12 mouse cellular contexts compared by ENCODE assay signal in genomic region chr16:34920868-34921267, GRCm38 (mm10).
DNase-seq lines count a peak whose midpoint lies in the region; ATAC-seq and TF ChIP-seq lines count a peak whose summit lies in the region.
"Had no signal": no experiment of that assay in that cellular context is flagged by ENCODE, and none has a peak within 500 bp of the region (broad histone marks: within the 10 kb centered on the region; RNA-seq: fewer than 3 reads in every experiment).

No protein-coding gene starts in this region.

- H3K4me1 ChIP-seq in heart, postnatal 0 days (ENCODE audit: control insufficient read depth, insufficient read depth) = peaks cover 29% of the 10 kb centered on the region
- peaks cover 41% of the 10 kb centered on the region for H3K4me1 ChIP-seq in lung, embryonic 16.5 days (replicated peaks; ENCODE audit: control insufficient read depth, insufficient read depth, low read length)
- no peaks in the 10 kb centered on the region for H3K4me1 ChIP-seq in liver, postnatal 0 days (ENCODE audit: insufficient read depth)

- intact Hi-C loops in heart, postnatal 36 days (cut with DNase I) = loop anchor here (1.0 to 2.0 kb wide), 2 partner anchors 38 to 46 kb away; no protein-coding TSS in a partner anchor

- H3K4me2 ChIP-seq in heart, postnatal 0 days (ENCODE audit: low read depth, low read length) = no peak overlapping the region
- H3K4me2 ChIP-seq in lung, embryonic 16.5 days (ENCODE audit: low read depth, low read length) = peak overlapping the region; percentile 64
- no peak overlapping the region for H3K4me2 ChIP-seq in liver, postnatal 0 days (ENCODE audit: low read depth, low read length)

- 68% methylated on average over 8 of the region's 8 CpGs for WGBS in heart, postnatal 0 days
- WGBS in lung, embryonic 16.5 days = 45% methylated on average over 8 of the region's 8 CpGs
- WGBS in liver, postnatal 0 days (ENCODE audit: insufficient replicate concordance) = 65% methylated on average over 8 of the region's 8 CpGs

- DNase-seq in heart, postnatal 0 days (ENCODE audit: low spot score) = no peak
- DNase-seq in heart, postnatal 36 days = no peak
- DNase-seq in lung, postnatal 4 days = no peak
- DNase-seq in gonadal fat pad, adult 2 months (ENCODE audit: low read depth) = peak; percentile 28
- no peak for DNase-seq in liver, postnatal 0 days
- DNase-seq in urinary bladder, postnatal 10 days (ENCODE audit: low spot score) = no peak
- no peak for DNase-seq in spleen, adult 18-20 months
- DNase-seq: cerebellum, adult 11 months had no signal

- H3K4me3 ChIP-seq in heart, postnatal 0 days (ENCODE audit: low read depth, low read length) = no peak overlapping the region
- H3K4me3 ChIP-seq in lung, embryonic 16.5 days (ENCODE audit: low read length) = peak overlapping the region; percentile 16; the same call in 1 of the 2 replicates
- H3K4me3 ChIP-seq in liver, postnatal 0 days (ENCODE audit: low read depth, low read length) = no peak overlapping the region
- H3K4me3 ChIP-seq: erythroblast, embryonic 14.5 days had no signal

- no peak for ATAC-seq in heart, postnatal 0 days (ENCODE audit: insufficient read depth, low read depth)
- peak; percentile 2; the same call in 1 of the 2 replicates for ATAC-seq in lung, embryonic 16.5 days (ENCODE audit: low read depth)
- no peak for ATAC-seq in liver, postnatal 0 days
- ATAC-seq: activated CD4-positive, CD25-positive, alpha-beta regulatory T cell, adult 4 months; inflammation-experienced regulatory T-cells, adult 6 months had no signal

- H3K27ac ChIP-seq in heart, postnatal 0 days (ENCODE audit: low read depth) = peak overlapping the region; percentile 53; the same call in 1 of the 2 replicates
- H3K27ac ChIP-seq in lung, embryonic 16.5 days (ENCODE audit: low read length) = peak overlapping the region; percentile 94
- H3K27ac ChIP-seq in liver, postnatal 0 days (ENCODE audit: low read depth) = peak overlapping the region; percentile 29; the same call in 1 of the 2 replicates

- no peak overlapping the region for H3K9ac ChIP-seq in heart, postnatal 0 days (replicated peaks; ENCODE audit: low read depth, low read length)
- peak overlapping the region; percentile 53 for H3K9ac ChIP-seq in lung, embryonic 16.5 days (ENCODE audit: low read length)
- no peak overlapping the region for H3K9ac ChIP-seq in liver, postnatal 0 days (replicated peaks)

- no peaks in the 10 kb centered on the region for H3K36me3 ChIP-seq in heart, postnatal 0 days (replicated peaks; ENCODE audit: control insufficient read depth, insufficient read depth, low read length)
- H3K36me3 ChIP-seq in lung, embryonic 16.5 days (ENCODE audit: control insufficient read depth, insufficient read depth, low read length) = no peaks in the 10 kb centered on the region
- H3K36me3 ChIP-seq in liver, postnatal 0 days (replicated peaks; ENCODE audit: insufficient read depth, low read length) = no peaks in the 10 kb centered on the region

- TF ChIP-seq EP300 in heart, postnatal 0 days (IDR thresholded peaks at IDR 0.05; ENCODE audit: low read depth) = no peak
- no peak for TF ChIP-seq EP300 in liver, postnatal 0 days (IDR thresholded peaks at IDR 0.05; ENCODE audit: low read depth)

- no peaks in the 10 kb centered on the region; the same call in 1 of the 2 replicates for H3K27me3 ChIP-seq in heart, postnatal 0 days (ENCODE audit: control insufficient read depth, insufficient read depth, low read length)
- H3K27me3 ChIP-seq in lung, embryonic 16.5 days (ENCODE audit: control insufficient read depth, insufficient read depth, low read depth, low read length) = no peaks in the 10 kb centered on the region
- H3K27me3 ChIP-seq in liver, postnatal 0 days (ENCODE audit: insufficient read depth, low read length) = no peaks in the 10 kb centered on the region

- no peak for TF ChIP-seq CTCF in heart, postnatal 0 days (IDR thresholded peaks at IDR 0.05; ENCODE audit: low read depth)
- no peak for TF ChIP-seq CTCF in liver, postnatal 0 days (IDR thresholded peaks at IDR 0.05; ENCODE audit: low read depth)

- no peaks in the 10 kb centered on the region for H3K9me3 ChIP-seq in heart, postnatal 0 days (replicated peaks; ENCODE audit: control insufficient read depth, low read length)
- no peaks in the 10 kb centered on the region for H3K9me3 ChIP-seq in lung, embryonic 16.5 days (ENCODE audit: control insufficient read depth, low read length)
- no peaks in the 10 kb centered on the region for H3K9me3 ChIP-seq in liver, postnatal 0 days (ENCODE audit: low read length)

Comparison
In these comparisons a context has a peak if more than half of its experiments do, and no peak if none do; other contexts are left out.
1. H3K27ac ChIP-seq: peak in every context shown above with its lines; median percentile 94 in lung, embryonic 16.5 days; 53 in heart, postnatal 0 days; 29 in liver, postnatal 0 days.